Mouse (Mus musculus) layer of hippocampus, postnatal 25 days (tissue): ENCODE data around the gene Atp4a. TPM values are rescaled to one million over a fixed set of nuclear protein-coding genes. Genes with fewer than 3 reads are reported as not detected.

Source experiments
- total RNA-seq, 2 experiments: library from RNA; stranded (reverse); gene quantifications; 2 replicates each; pipeline ENCODE4 v1.2.3; 2021

The Atp4a gene
- total RNA-seq, 2 experiments from 2014 or later = 0.74 to 1.1 TPM

Other genes with a start within 250 kb of the Atp4a start
- not detected for gene Prodh2, start 218.6 kb upstream of the Atp4a start, total RNA-seq
- 100 to 1,000 TPM; 103 to 132 TPM for gene Arhgap33, start 177.1 kb upstream of the Atp4a start, total RNA-seq
- 1 to 10 TPM; 3.4 to 4.3 TPM for gene Hspb6, start 160.0 kb upstream of the Atp4a start, total RNA-seq
- 1 to 10 TPM; 3.5 to 3.6 TPM for gene Proser3, start 159.9 kb upstream of the Atp4a start, total RNA-seq
- gene Lin37, start 152.4 kb upstream of the Atp4a start, total RNA-seq = 10 to 100 TPM; 36.8 to 44.9 TPM
- 10 to 100 TPM; 69.8 to 72.5 TPM for gene U2af1l4, start 148.9 kb upstream of the Atp4a start, total RNA-seq
- 1 to 10 TPM; 6.8 to 8.8 TPM for gene Gm49396, start 148.9 kb upstream of the Atp4a start, total RNA-seq
- gene Psenen, start 148.6 kb upstream of the Atp4a start, total RNA-seq = 10 to 100 TPM; 76.0 to 92.1 TPM
- gene Igflr1, start 146.8 kb upstream of the Atp4a start, total RNA-seq = 1 to 10 TPM; 4.7 to 5.2 TPM
- 10 to 100 TPM; 39.1 to 57.1 TPM for gene Kmt2b, start 123.5 kb upstream of the Atp4a start, total RNA-seq
- not detected for gene Zbtb32, start 113.3 kb upstream of the Atp4a start, total RNA-seq
- gene Upk1a, start 99.4 kb upstream of the Atp4a start, total RNA-seq = under 1 TPM in 1 of 2 experiments, not detected in 1; 0.20 TPM
- 100 to 1,000 TPM; 631 to 741 TPM for gene Cox6b1, start 86.1 kb upstream of the Atp4a start, total RNA-seq
- gene Etv2, start 76.4 kb upstream of the Atp4a start, total RNA-seq = not detected
- 10 to 100 TPM; 75.3 to 81.5 TPM for gene Rbm42, start 61.9 kb upstream of the Atp4a start, total RNA-seq
- 1 to 10 TPM; 4.2 to 6.6 TPM for gene Haus5, start 47.2 kb upstream of the Atp4a start, total RNA-seq
- not detected for gene Pmis2, start 40.6 kb upstream of the Atp4a start, total RNA-seq
- not detected for gene 2200002J24Rik, start 13.3 kb upstream of the Atp4a start, total RNA-seq
- gene Tmem147, start 17.3 kb downstream of the Atp4a start, total RNA-seq = 100 to 1,000 TPM; 116 to 132 TPM
- gene Gapdhs, start 31.5 kb downstream of the Atp4a start, total RNA-seq = not detected
- 1 to 10 TPM; 7.5 to 7.7 TPM for gene Sbsn, start 39.3 kb downstream of the Atp4a start, total RNA-seq
- gene Dmkn, start 51.5 kb downstream of the Atp4a start, total RNA-seq = 1 to 10 TPM in 1 of 2 experiments, under 1 TPM in 1; 0.66 to 1.3 TPM
- gene Krtdap, start 75.7 kb downstream of the Atp4a start, total RNA-seq = not detected
- not detected for gene Ffar2, start 111.6 kb downstream of the Atp4a start, total RNA-seq
- not detected for gene Ffar3, start 144.0 kb downstream of the Atp4a start, total RNA-seq
- not detected for gene Ffar1, start 149.4 kb downstream of the Atp4a start, total RNA-seq
- not detected for gene Cd22, start 168.1 kb downstream of the Atp4a start, total RNA-seq
- gene Mag, start 202.7 kb downstream of the Atp4a start, total RNA-seq = 100 to 1,000 TPM; 319 to 342 TPM
- not detected for gene Hamp2, start 212.5 kb downstream of the Atp4a start, total RNA-seq
- gene Hamp, start 231.8 kb downstream of the Atp4a start, total RNA-seq = not detected
- gene Usf2, start 244.6 kb downstream of the Atp4a start, total RNA-seq = 100 to 1,000 TPM; 124 to 126 TPM